Mouse (Mus musculus): ENCODE results near the gene Rpap3. TPM values are rescaled to one million over a fixed set of nuclear protein-coding genes. Genes with fewer than 3 reads are reported as not detected.

The Rpap3 gene
- 7.0 and 7.1 TPM in 2 replicates for polyA plus RNA-seq (2012; rRNA removed)

DNA sequence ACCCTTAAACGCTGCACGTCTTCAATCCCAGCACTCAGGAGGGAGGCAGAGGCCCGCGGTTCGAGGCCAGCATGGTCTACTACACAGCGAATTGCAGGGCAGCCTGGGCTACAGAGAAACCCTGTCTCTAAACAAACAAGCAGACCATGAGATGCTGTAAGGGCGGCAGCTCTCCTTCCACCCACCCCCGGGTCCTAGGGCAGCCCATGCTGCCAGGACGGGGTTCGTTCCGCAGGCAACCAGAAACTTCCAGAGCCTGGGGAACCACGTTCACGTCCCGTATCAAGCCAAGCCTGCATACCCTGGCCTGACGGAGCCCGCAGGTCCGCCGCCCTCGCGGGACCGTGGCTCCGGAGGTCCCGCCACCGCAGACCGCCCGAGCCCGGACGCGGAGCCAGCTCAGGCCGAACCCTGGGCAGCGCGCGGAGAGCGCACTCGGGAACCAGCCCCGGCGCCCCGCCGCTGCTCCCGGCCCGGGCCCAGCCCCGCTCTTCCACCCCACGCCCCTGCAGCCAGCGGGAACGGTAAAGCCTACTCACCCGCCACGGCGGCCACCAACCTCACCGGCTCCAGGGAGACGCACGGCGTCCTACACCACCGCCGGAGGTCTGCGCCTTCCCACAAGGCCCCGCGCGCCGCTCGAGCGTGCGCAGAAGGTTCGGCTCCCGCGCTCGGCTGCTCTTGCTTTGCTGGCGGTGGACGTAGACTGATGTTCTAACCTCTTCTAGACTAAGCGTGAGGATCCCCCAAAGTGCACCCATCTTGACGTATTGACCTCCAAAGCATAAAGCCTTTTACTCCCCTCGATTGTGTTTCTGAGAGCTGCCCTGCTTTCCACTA, at the start of gene Rpap3:
TSS of gene Rpap3 (minus strand) at position 615 of the 840 bp plus-strand sequence.
- no peak for DNase-seq (ENCODE audit: low read depth)

- DNase-seq (ENCODE audit: low read depth), result no peak
These were observed 49.7 kb upstream of the Rpap3 start for GRCm38 (mm10) chr15:97755361-97755760.

DNA sequence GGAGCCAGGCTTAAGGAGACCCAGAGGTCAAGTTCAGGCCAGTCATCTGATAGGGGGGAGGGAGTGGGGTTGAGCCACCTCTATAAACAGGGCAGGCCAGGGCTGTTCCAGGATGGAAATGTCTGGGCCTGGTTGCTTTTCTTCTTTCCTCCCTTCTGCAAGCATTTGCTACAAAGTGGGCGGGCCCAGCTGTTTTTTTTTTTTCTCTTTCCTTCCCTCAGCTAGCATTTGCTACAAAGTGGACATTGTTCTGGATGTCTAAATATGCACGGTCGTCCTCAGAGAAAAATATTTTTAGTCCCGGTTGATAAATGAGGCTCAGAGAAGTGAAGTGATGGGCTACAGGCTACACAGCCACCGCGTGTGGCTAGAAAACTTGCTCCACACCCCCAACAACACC, 48.9 kb upstream of the Rpap3 start:
- no peak for DNase-seq (ENCODE audit: low read depth)

DNA sequence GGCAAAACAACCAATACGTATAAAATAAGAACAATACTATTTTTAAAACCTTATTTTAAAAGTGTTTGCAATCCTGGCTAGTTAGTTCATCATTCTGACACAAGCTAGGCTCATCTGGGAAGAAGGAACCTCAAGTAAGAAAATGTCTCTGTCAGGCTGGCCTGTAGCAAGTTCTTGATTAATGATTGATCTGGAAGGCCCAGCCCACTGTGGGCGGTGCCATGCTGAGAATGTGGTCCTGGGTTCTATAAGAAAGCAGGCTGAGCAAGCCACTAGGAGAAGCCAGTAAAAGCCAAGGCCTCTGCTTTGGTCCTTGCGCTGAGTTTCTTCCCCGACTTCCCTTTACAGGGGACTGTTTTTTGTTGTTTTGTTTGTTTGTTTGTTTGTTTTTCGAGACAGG, 46.9 kb upstream of the Rpap3 start:
- DNase-seq (ENCODE audit: low read depth), result no peak

DNA sequence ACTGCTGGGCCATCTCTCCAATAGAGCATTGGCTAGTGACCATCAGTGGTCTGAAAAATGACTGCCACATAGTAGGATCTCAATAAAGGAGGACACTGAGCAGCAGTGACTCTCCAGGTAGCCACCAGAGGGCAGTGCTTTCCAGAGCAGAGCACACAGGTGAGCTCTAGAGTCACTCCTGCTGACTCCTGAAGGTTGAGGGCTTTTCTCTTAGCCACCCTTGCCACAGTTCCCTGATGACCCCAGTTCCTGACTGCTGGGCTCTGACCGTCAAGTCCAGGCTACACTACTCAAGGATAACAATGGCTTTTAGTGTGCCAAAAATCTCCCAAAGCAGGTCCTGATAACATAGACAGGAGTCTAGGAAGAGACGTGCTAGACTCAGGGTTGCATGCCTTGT, 46.1 kb upstream of the Rpap3 start:
- DNase-seq (ENCODE audit: low read depth), result no peak

GRCm38 (mm10) chr15:97750697-97751096, 45.1 kb upstream of the Rpap3 start:
- DNase-seq (ENCODE audit: low read depth), result no peak

GRCm38 (mm10) chr15:97749841-97750240, 44.2 kb upstream of the Rpap3 start:
- DNase-seq (ENCODE audit: low read depth), result no peak

DNA sequence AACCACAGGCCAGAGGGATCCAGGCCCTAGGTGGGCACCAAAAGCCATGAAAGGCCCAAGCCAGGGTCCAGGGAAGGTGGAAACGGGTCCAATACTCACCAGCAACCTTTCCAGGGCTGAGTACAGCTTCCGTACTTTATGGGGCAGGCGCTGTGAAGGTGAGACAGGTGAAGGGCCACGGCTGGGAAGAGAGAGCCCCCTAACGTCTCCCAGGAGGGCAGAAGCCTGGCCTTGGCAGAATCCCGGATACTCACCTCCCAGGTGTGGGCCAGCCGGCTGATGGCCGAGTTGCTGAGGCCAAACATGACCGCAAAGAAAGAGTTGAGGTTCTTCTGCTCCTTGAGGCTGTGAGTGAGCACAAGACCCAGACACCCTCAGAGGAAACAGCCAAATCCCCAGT, 43.8 kb upstream of the Rpap3 start:
- DNase-seq (ENCODE audit: low read depth), result no peak

GRCm38 (mm10) chr15:97748964-97749363, 43.3 kb upstream of the Rpap3 start:
- no peak for DNase-seq (ENCODE audit: low read depth)

DNA sequence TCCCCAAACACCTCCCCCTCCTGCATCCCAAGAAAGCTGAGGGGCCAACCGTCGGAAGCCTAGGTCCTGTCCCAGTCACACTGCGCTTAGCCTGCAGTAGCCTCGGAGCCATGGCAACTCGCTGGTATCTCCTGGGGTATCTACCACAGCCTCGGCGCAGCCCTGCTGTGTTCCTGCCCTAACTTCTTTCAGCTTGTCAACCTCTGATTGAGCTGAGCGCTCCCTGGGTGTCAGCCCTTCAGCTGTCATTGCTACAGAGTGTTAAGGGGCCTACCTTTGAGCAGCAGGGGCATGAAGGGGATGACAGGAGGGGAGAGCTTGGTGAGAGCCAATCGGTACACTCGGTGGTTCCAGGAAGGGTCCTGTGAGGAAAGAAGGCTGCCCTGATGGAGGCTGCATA, 42.7 kb upstream of the Rpap3 start:
- no peak for DNase-seq (ENCODE audit: low read depth)

DNA sequence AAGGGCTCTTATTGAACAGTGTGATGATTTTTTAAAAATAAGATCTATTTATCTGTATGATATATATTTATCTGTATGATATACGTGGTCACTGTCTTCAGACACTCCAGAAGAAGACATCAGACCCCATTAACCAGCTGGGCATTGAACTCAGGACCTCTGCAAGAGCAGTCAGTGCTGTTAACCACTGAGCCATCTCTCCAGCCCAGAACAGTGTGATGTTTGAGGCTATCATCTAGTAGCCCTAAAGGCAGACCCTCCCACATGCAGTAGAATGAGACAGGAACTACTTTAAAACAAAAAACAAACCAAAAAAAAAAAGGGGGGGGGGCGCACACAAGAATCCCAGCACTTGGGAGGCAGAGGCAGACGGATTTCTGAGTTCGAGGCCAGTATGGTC, 41.9 kb upstream of the Rpap3 start:
- no peak for DNase-seq (ENCODE audit: low read depth)

DNA sequence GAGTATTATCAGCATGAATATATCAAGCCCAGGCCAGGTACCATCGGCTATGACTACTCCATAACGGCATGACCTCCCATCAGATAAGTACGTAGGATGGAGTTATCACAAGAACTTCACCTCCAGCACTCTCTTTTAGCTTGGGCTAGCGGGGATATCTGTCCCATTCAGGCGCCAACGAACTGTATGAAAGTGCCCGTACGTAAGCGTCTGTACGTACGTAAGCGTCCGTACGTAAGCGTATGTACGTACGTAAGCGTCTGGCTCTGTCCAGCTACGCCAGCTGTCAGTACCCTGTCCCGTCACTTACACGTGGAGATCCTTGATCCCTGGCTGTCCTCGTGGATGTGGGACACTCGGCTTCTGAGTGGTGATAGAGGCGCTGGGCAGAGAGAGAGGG, 41.1 kb upstream of the Rpap3 start:
- no peak for DNase-seq (ENCODE audit: low read depth)

- no peak for DNase-seq (ENCODE audit: low read depth)
These were observed 40.7 kb upstream of the Rpap3 start for GRCm38 (mm10) chr15:97746278-97746677.

DNA sequence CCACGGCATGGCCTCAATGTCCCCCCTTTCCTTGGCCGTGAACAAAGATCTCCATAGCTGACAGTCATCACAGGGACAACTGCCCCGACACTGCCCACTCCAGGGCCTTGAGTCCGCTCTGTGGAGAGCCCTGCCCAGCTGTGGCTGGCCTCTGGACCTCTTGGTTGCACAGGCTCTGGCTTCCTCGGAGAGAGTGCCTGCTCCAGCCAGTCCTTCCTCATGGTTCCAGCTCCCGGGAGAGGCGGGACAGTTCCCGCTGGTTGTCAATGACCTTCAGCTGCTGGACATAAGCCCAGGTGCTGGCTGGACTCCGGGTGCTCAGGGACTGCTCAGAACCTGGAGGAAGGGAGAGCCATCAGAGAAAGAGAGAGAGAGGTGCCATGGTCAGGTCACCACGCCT, 39.7 kb upstream of the Rpap3 start:
- no peak for DNase-seq (ENCODE audit: low read depth)

GRCm38 (mm10) chr15:97744930-97745329, 39.3 kb upstream of the Rpap3 start:
- no peak for DNase-seq (ENCODE audit: low read depth)

GRCm38 (mm10) chr15:97743961-97744525, 38.4 kb upstream of the Rpap3 start:
- DNase-seq (ENCODE audit: low read depth), result no peak

- DNase-seq (ENCODE audit: low read depth), result no peak
These were observed 37.6 kb upstream of the Rpap3 start for GRCm38 (mm10) chr15:97743210-97743609.

DNA sequence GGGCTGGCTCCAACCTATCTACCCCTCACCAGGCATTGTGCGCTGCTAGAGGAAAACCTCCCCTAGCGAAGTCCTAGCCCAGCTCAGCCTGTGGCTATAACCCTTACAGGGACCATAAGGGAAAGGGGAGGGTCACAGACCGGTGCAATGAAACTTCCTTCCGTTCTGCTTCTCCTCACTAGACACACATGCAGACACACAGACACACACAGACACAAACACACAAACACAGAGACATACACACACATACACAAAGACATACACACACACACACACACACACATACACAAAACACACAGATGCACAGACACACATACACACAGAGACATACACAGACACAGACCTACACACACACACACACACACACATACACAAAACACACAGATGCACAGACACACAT, 37.0 kb upstream of the Rpap3 start:
- DNase-seq (ENCODE audit: low read depth), result no peak

GRCm38 (mm10) chr15:97742074-97742473, 36.4 kb upstream of the Rpap3 start:
- DNase-seq (ENCODE audit: low read depth), result no peak

DNA sequence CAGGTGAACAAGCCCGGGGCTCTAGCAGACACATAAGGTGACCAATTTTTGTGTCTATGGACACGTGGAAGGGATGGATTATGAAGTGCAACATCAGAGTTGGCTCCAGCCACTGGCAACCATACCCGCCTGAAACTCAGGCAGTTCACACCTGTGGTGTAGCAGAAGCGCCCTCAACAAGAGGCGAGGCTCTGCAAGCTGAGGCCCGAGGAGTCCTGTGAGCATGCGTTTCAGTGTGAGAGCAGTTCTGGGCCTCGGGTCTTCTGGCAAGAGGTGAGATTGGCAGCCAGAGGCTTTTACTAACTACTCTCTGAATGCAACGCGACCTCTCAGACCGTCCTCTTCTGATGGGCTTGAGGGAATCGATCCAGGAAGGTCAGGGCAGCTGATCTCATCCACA, 36.0 kb upstream of the Rpap3 start:
- no peak for DNase-seq (ENCODE audit: low read depth)

- DNase-seq (ENCODE audit: low read depth), result no peak
These were observed 34.7 kb upstream of the Rpap3 start for GRCm38 (mm10) chr15:97740283-97740732.

DNA sequence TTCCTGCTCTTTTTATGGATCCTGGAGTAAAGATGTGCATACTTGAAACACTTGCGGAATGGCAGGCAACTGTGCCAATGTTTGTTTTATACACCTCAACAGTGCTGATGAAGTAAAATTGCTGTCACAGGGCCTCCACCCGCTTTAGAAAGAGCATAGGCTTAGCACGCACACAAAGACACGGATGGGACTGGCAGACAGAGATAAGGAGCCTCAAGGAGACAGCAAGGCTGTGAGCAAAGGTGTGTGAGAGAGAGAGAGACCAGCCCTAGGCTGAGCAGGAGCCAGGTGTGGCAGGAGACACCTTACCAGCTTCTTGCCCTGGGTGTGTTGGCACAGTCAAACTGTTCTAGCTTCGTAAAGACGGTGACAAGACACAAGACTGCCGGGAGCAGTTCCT, 33.3 kb upstream of the Rpap3 start:
- no peak for DNase-seq (ENCODE audit: low read depth)

DNA sequence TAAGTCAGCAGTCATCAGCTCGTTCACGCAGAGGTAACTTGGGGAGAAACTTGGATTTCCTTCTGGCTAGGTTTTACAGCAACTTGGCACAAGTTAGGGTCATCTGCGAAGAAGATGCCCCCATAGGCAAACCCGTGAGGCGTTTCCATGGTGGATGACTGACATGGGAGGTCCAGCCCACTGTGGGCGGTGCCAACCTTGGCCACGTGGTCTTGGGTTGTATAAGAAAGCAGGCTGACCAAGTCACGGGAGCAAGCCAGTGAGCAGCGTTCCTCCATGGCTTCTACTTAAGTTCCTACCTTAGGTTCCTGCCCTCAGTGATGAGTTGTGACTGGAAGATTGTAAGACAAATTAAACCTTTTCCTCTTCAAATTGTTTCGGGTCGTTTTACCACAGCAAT, 26.4 kb upstream of the Rpap3 start:
- no peak for DNase-seq (ENCODE audit: low read depth)

DNA sequence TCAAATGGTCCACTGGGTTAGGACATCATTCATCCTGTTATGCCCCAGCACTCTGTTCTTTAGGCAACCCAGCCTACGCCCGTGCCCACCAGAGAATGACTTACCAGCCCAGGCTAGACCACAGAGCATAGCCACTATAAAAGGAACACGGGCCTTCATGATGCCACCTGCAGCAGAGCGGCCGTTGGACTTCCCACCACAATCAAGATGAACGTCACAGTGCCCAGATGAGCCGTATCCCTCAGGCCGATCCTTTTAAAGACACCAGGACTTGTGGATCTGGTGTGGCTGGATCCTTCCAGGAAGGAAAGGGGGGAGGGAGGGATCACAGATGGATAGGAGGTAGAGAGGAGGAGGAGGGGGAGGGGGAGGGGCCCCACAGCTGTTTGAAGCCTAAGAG, 25.5 kb upstream of the Rpap3 start, which contains the start of gene Endou:
TSS of gene Endou (minus strand) at position 229 of the 400 bp plus-strand sequence.
- no peak for DNase-seq (ENCODE audit: low read depth)

Measured in gonadal fat pad, adult 2 months (tissue).